Comparison of ENCODE assay signal across 8 mouse cellular contexts in the genomic region with DNA sequence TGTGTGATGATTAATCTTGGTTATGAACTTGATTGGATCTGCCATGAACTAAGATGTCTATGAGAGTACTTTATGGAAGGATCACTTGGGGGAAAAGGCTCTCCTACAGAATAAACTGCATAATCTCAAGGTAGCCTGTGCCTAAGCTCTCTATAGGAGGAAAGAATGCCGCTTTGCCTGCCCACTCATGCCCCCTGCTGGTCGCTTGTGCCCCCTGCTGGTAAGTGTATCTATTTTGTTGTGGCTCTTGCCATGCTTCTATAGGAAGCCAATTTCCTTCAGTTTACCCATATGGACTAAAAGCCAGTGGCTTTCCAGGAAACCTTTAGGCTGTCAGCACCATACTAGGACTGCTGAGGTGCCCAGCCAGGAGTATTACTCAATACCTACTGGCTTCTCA. TPM values are rescaled to one million over a fixed set of nuclear protein-coding genes. Genes with fewer than 3 reads are reported as not detected.
A peak's percentile ranks its signal among the peaks of the same experiment; 100 is the strongest.
DNase-seq lines count a peak whose midpoint lies in the region; ATAC-seq and TF ChIP-seq lines count a peak whose summit lies in the region.

No protein-coding gene starts in this region.

- H3K36me3 ChIP-seq in lung, embryonic 14.5 days (ENCODE audit: insufficient read depth) = no peaks in the 10 kb centered on the region
- H3K36me3 ChIP-seq in stomach, postnatal 0 days (ENCODE audit: control insufficient read depth, insufficient read depth, low read length) = no peaks in the 10 kb centered on the region

- no peak overlapping the region for H3K9ac ChIP-seq in lung, embryonic 14.5 days
- H3K9ac ChIP-seq in stomach, postnatal 0 days (ENCODE audit: low read length) = no peak overlapping the region

- peak; percentile 57 for TF ChIP-seq CTCF in lung, embryonic 14.5 days (IDR thresholded peaks at IDR 0.05; ENCODE audit: low read depth)
- TF ChIP-seq CTCF in stomach, postnatal 0 days (IDR thresholded peaks at IDR 0.05; ENCODE audit: low read depth) = peak; percentile 70

- DNase-seq in cerebellum, postnatal 14 days = peak; percentile 45 to 62
- no peak for DNase-seq in cerebellum, adult 11-12 months
- DNase-seq in right cerebral cortex, postnatal 4 days = peak; percentile 26
- no peak for DNase-seq in right cerebral cortex, postnatal 25 days
- DNase-seq in lung, embryonic 14.5 days = peak; percentile 33
- peak; percentile 48 for DNase-seq in stomach, postnatal 0 days (ENCODE audit: low spot score)
- DNase-seq in layer of hippocampus, adult 18-20 months (ENCODE audit: low spot score in 2 of 2) = no peak

- H3K4me3 ChIP-seq in lung, embryonic 14.5 days (ENCODE audit: low read depth, low read length) = no peak overlapping the region
- no peak overlapping the region for H3K4me3 ChIP-seq in stomach, postnatal 0 days (ENCODE audit: low read depth, low read length)

- H3K9me3 ChIP-seq in lung, embryonic 14.5 days (ENCODE audit: low read depth, low read length) = no peaks in the 10 kb centered on the region
- no peaks in the 10 kb centered on the region for H3K9me3 ChIP-seq in stomach, postnatal 0 days (ENCODE audit: control insufficient read depth, low read length)

- 33% methylated on average over 2 of the region's 2 CpGs for WGBS in lung, embryonic 14.5 days
- WGBS in stomach, postnatal 0 days = 45% methylated on average over 2 of the region's 2 CpGs

- H3K27ac ChIP-seq in lung, embryonic 14.5 days (ENCODE audit: low read depth) = no peak overlapping the region
- no peak overlapping the region for H3K27ac ChIP-seq in stomach, postnatal 0 days (replicated peaks)

- H3K27me3 ChIP-seq in lung, embryonic 14.5 days (ENCODE audit: insufficient read depth, low read length) = no peaks in the 10 kb centered on the region
- H3K27me3 ChIP-seq in stomach, postnatal 0 days (ENCODE audit: control insufficient read depth, insufficient read depth, low read length) = no peaks in the 10 kb centered on the region

- no peak for TF ChIP-seq EP300 in stomach, postnatal 0 days (optimal IDR thresholded peaks at IDR 0.05)

- no peak overlapping the region for H3K4me2 ChIP-seq in lung, embryonic 14.5 days
- no peak overlapping the region for H3K4me2 ChIP-seq in stomach, postnatal 0 days (replicated peaks; ENCODE audit: low read depth)

- ATAC-seq in erythroid progenitor cell, adult 5-6 weeks (replicated peaks; ENCODE audit: low FRiP score, poor library complexity, severe bottlenecking) = peak; percentile 78
- no peak for ATAC-seq in lung, embryonic 14.5 days (ENCODE audit: insufficient read depth)
- no peak for ATAC-seq in stomach, postnatal 0 days (ENCODE audit: low FRiP score, low TSS enrichment)

- H3K4me1 ChIP-seq in lung, embryonic 14.5 days (ENCODE audit: insufficient read depth) = no peaks in the 10 kb centered on the region
- no peaks in the 10 kb centered on the region for H3K4me1 ChIP-seq in stomach, postnatal 0 days (replicated peaks; ENCODE audit: control insufficient read depth, insufficient read depth)

RNA-seq across cellular contexts. Expression of gene Eef1e1, which starts 9.7 kb away (rescaled TPM):
- total RNA-seq in erythroid progenitor cell, adult 5-6 weeks (2015; ENCODE audit: low replicate concordance) = 12.6 and 16.2 TPM in 2 replicates
- 16.3 and 17.1 TPM in 2 replicates for total RNA-seq in erythroid progenitor cell, adult 5-6 weeks (2017; ENCODE audit: low replicate concordance)
- 46.8 and 53.4 TPM in 2 replicates for polyA plus RNA-seq in lung, embryonic 14.5 days (2014; fragmentation: Nextera tagmentation; extraction: Ambion mirVana)
- 24.5 and 25.6 TPM in 2 replicates for polyA plus RNA-seq in stomach, postnatal 0 days (2015; fragmentation: Nextera tagmentation; extraction: Ambion mirVana)
- 10 to 100 TPM; 27.9 to 28.9 TPM for total RNA-seq in layer of hippocampus, adult 18-20 months (2021)

RNA-seq across cellular contexts. Expression of gene Bloc1s5, which starts 33.6 kb away (rescaled TPM):
- total RNA-seq in erythroid progenitor cell, adult 5-6 weeks (2015; ENCODE audit: low replicate concordance) = 2.9 and 4.6 TPM in 2 replicates
- 4.5 and 7.0 TPM in 2 replicates for total RNA-seq in erythroid progenitor cell, adult 5-6 weeks (2017; ENCODE audit: low replicate concordance)
- polyA plus RNA-seq in lung, embryonic 14.5 days (2014; fragmentation: Nextera tagmentation; extraction: Ambion mirVana) = 17.6 and 19.3 TPM in 2 replicates
- polyA plus RNA-seq in stomach, postnatal 0 days (2015; fragmentation: Nextera tagmentation; extraction: Ambion mirVana) = 12.2 and 12.5 TPM in 2 replicates
- total RNA-seq in layer of hippocampus, adult 18-20 months (2021) = 1 to 10 TPM; 8.5 to 9.7 TPM

Comparison
In these comparisons a context has a peak if more than half of its experiments do, and no peak if none do; other contexts are left out.
1. DNase-seq: peak in cerebellum, postnatal 14 days (2 of 2), right cerebral cortex, postnatal 4 days (single experiment), lung, embryonic 14.5 days (single experiment) and stomach, postnatal 0 days (single experiment); none in cerebellum, adult 11-12 months (single experiment), right cerebral cortex, postnatal 25 days (single experiment) and layer of hippocampus, adult 18-20 months (0 of 2).